Mouse (Mus musculus): ENCODE data around the gene Nr1i2. TPM values are rescaled to one million over a fixed set of nuclear protein-coding genes. Genes with fewer than 3 reads are reported as not detected.

Gene Nr1i2
- polyA plus RNA-seq, 1 experiment from 2014 or later, result 0.08 TPM

GRCm38 (mm10) chr16:38307221-38307605 is 12.6 kb upstream of the Nr1i2 start:
- Histone ChIP-seq H3K27me3 (ENCODE audit: insufficient read depth, poor library complexity, severe bottlenecking) (no peaks in the 10 kb centered on the region), H3K36me3 (no peaks in the 10 kb centered on the region), H3K4me3 (no peak overlapping the region), H3K27ac (no peak overlapping the region), H3K9me3 (no peaks in the 10 kb centered on the region), H3K4me1 (peaks cover 4% of the 10 kb centered on the region; the same call in 1 of the 2 replicates)
- WGBS, result 56% methylated on average over 5 of the region's 5 CpGs
- no peak for DNase-seq (ENCODE audit: low spot score)

- Histone ChIP-seq H3K4me1 (peaks cover 4% of the 10 kb centered on the region; the same call in 1 of the 2 replicates), H3K4me3 (no peak overlapping the region), H3K9me3 (no peaks in the 10 kb centered on the region), H3K27me3 (ENCODE audit: insufficient read depth, poor library complexity, severe bottlenecking) (no peaks in the 10 kb centered on the region), H3K36me3 (no peaks in the 10 kb centered on the region), H3K27ac (no peak overlapping the region)
- DNase-seq (ENCODE audit: low spot score), result no peak
- whole genome bisulfite sequencing, result 47% methylated on average over 18 of the region's 18 CpGs
These were observed 12.1 kb upstream of the Nr1i2 start for GRCm38 (mm10) chr16:38306571-38307220.

- H3K36me3 ChIP-seq, result no peaks in the 10 kb centered on the region
- H3K9me3 ChIP-seq, result no peaks in the 10 kb centered on the region
- H3K4me3 ChIP-seq, result no peak overlapping the region
- H3K4me1 ChIP-seq, result peaks cover 4% of the 10 kb centered on the region; the same call in 1 of the 2 replicates
- 76% methylated on average over 17 of the region's 17 CpGs for WGBS
- H3K27ac ChIP-seq, result no peak overlapping the region
- no peak for DNase-seq (ENCODE audit: low spot score)
- no peaks in the 10 kb centered on the region for H3K27me3 ChIP-seq (ENCODE audit: insufficient read depth, poor library complexity, severe bottlenecking)
These were observed 10.0 kb upstream of the Nr1i2 start for GRCm38 (mm10) chr16:38304460-38305194.

- Histone ChIP-seq H3K4me3 (no peak overlapping the region), H3K4me1 (peaks cover 4% of the 10 kb centered on the region; the same call in 1 of the 2 replicates), H3K9me3 (no peaks in the 10 kb centered on the region), H3K27ac (no peak overlapping the region), H3K36me3 (no peaks in the 10 kb centered on the region), H3K27me3 (ENCODE audit: insufficient read depth, poor library complexity, severe bottlenecking) (no peaks in the 10 kb centered on the region)
- DNase-seq (ENCODE audit: low spot score), result no peak
- 88% methylated on average over 13 of the region's 13 CpGs for WGBS
These were observed 7.7 kb upstream of the Nr1i2 start for GRCm38 (mm10) chr16:38302367-38302766.

GRCm38 (mm10) chr16:38298410-38298809 is 3.8 kb upstream of the Nr1i2 start:
- 84% methylated on average over 6 of the region's 6 CpGs for WGBS
- no peak overlapping the region for H3K27ac ChIP-seq
- no peaks in the 10 kb centered on the region for H3K4me1 ChIP-seq

GRCm38 (mm10) chr16:38295349-38295930 is 816 bp upstream of the Nr1i2 start:
- no peak overlapping the region for H3K27ac ChIP-seq
- WGBS, result 50% methylated on average over 5 of the region's 5 CpGs
- no peaks in the 10 kb centered on the region; the same call in 1 of the 2 replicates for H3K27me3 ChIP-seq (ENCODE audit: insufficient read depth, poor library complexity, severe bottlenecking)
- no peak overlapping the region for H3K4me3 ChIP-seq
- no peak for DNase-seq (ENCODE audit: low spot score)
- no peaks in the 10 kb centered on the region for H3K36me3 ChIP-seq
- no peaks in the 10 kb centered on the region for H3K9me3 ChIP-seq
- no peaks in the 10 kb centered on the region for H3K4me1 ChIP-seq

More at GRCm38 (mm10) chr16:38298410-38298809, 3.8 kb upstream of the Nr1i2 start:
- H3K36me3 ChIP-seq, result no peaks in the 10 kb centered on the region
- H3K9me3 ChIP-seq, result no peaks in the 10 kb centered on the region
- no peak overlapping the region for H3K4me3 ChIP-seq
- no peaks in the 10 kb centered on the region; the same call in 1 of the 2 replicates for H3K27me3 ChIP-seq (ENCODE audit: insufficient read depth, poor library complexity, severe bottlenecking)
- DNase-seq (ENCODE audit: low spot score), result no peak

GRCm38 (mm10) chr16:38290151-38290550 is 4.5 kb downstream of the Nr1i2 start:
- Histone ChIP-seq H3K4me3 (no peak overlapping the region), H3K27me3 (ENCODE audit: insufficient read depth, poor library complexity, severe bottlenecking) (no peaks in the 10 kb centered on the region; the same call in 1 of the 2 replicates), H3K36me3 (no peaks in the 10 kb centered on the region), H3K4me1 (peaks cover 22% of the 10 kb centered on the region), H3K9me3 (no peaks in the 10 kb centered on the region), H3K27ac (no peak overlapping the region)
- no peak for DNase-seq (ENCODE audit: low spot score)
- WGBS, result 55% methylated on average over 2 of the region's 2 CpGs

GRCm38 (mm10) chr16:38288851-38289250 is 5.8 kb downstream of the Nr1i2 start:
- H3K36me3 ChIP-seq, result no peaks in the 10 kb centered on the region
- no peak for DNase-seq (ENCODE audit: low spot score)
- H3K27me3 ChIP-seq (ENCODE audit: insufficient read depth, poor library complexity, severe bottlenecking), result no peaks in the 10 kb centered on the region
- H3K27ac ChIP-seq, result no peak overlapping the region
- H3K4me1 ChIP-seq, result peaks cover 22% of the 10 kb centered on the region
- H3K4me3 ChIP-seq, result no peak overlapping the region
- 29% methylated on average over 6 of the region's 6 CpGs for WGBS
- no peaks in the 10 kb centered on the region for H3K9me3 ChIP-seq

GRCm38 (mm10) chr16:38287762-38288161 is 6.9 kb downstream of the Nr1i2 start:
- H3K4me1 ChIP-seq, result peaks cover 24% of the 10 kb centered on the region
- DNase-seq (ENCODE audit: low spot score), result no peak
- H3K27ac ChIP-seq, result 0 out of 2 replicates have a peak overlapping the region, but pooled peaks have one; percentile 30
- WGBS, result 66% methylated on average over 3 of the region's 3 CpGs
- H3K4me3 ChIP-seq, result no peak overlapping the region
- H3K9me3 ChIP-seq, result no peaks in the 10 kb centered on the region
- no peaks in the 10 kb centered on the region for H3K36me3 ChIP-seq
- H3K27me3 ChIP-seq (ENCODE audit: insufficient read depth, poor library complexity, severe bottlenecking), result no peaks in the 10 kb centered on the region

GRCm38 (mm10) chr16:38287357-38287756 is 7.3 kb downstream of the Nr1i2 start:
- Histone ChIP-seq H3K36me3 (no peaks in the 10 kb centered on the region), H3K4me1 (peaks cover 24% of the 10 kb centered on the region), H3K27me3 (ENCODE audit: insufficient read depth, poor library complexity, severe bottlenecking) (no peaks in the 10 kb centered on the region), H3K27ac (no peak overlapping the region), H3K4me3 (no peak overlapping the region), H3K9me3 (no peaks in the 10 kb centered on the region)
- WGBS, result 70% methylated on average over 6 of the region's 6 CpGs
- no peak for DNase-seq (ENCODE audit: low spot score)

GRCm38 (mm10) chr16:38286541-38286940 is 8.1 kb downstream of the Nr1i2 start:
- H3K4me3 ChIP-seq, result no peak overlapping the region
- H3K27me3 ChIP-seq (ENCODE audit: insufficient read depth, poor library complexity, severe bottlenecking), result no peaks in the 10 kb centered on the region
- peaks cover 24% of the 10 kb centered on the region for H3K4me1 ChIP-seq
- no peak overlapping the region for H3K27ac ChIP-seq
- 65% methylated on average over 4 of the region's 4 CpGs for WGBS
- DNase-seq (ENCODE audit: low spot score), result no peak
- H3K36me3 ChIP-seq, result no peaks in the 10 kb centered on the region
- no peaks in the 10 kb centered on the region for H3K9me3 ChIP-seq

GRCm38 (mm10) chr16:38285801-38286200 is 8.8 kb downstream of the Nr1i2 start:
- Histone ChIP-seq H3K4me1 (peaks cover 24% of the 10 kb centered on the region), H3K36me3 (no peaks in the 10 kb centered on the region), H3K4me3 (no peak overlapping the region), H3K27me3 (ENCODE audit: insufficient read depth, poor library complexity, severe bottlenecking) (no peaks in the 10 kb centered on the region), H3K9me3 (no peaks in the 10 kb centered on the region), H3K27ac (no peak overlapping the region)
- no peak for DNase-seq (ENCODE audit: low spot score)
- 90% methylated on average over 7 of the region's 7 CpGs for WGBS

- DNase-seq (ENCODE audit: low spot score), result no peak
- H3K4me1 ChIP-seq, result peaks cover 14% of the 10 kb centered on the region
- no peak overlapping the region for H3K4me3 ChIP-seq
- H3K27me3 ChIP-seq (ENCODE audit: insufficient read depth, poor library complexity, severe bottlenecking), result no peaks in the 10 kb centered on the region
- H3K36me3 ChIP-seq, result no peaks in the 10 kb centered on the region
- WGBS, result 61% methylated on average over 3 of the region's 3 CpGs
- H3K9me3 ChIP-seq, result no peaks in the 10 kb centered on the region
- H3K27ac ChIP-seq, result no peak overlapping the region
These were observed 11.3 kb downstream of the Nr1i2 start for GRCm38 (mm10) chr16:38283300-38283699.
